Mouse (Mus musculus) neural tube, embryonic 10.5 days (tissue): ENCODE measurements at regions not wholly inside any gene's neighbourhood (a gene's known extent, or its start where the extent isn't known, plus 50 kb on each side); places are given as distances from the start of the nearest gene placed in this dataset.

Experiments used
- DNase-seq: peaks from one replicate; pipeline ENCODE4 v3.0.0-alpha.2; 2017; ENCODE audit warnings: low spot score; ENCODE audit errors: extremely low spot score

- DNase-seq: no peak
Measured at GRCm38 (mm10) chr4:89446765-89447487, 136.1 kb upstream of the Cdkn2b start.

DNA sequence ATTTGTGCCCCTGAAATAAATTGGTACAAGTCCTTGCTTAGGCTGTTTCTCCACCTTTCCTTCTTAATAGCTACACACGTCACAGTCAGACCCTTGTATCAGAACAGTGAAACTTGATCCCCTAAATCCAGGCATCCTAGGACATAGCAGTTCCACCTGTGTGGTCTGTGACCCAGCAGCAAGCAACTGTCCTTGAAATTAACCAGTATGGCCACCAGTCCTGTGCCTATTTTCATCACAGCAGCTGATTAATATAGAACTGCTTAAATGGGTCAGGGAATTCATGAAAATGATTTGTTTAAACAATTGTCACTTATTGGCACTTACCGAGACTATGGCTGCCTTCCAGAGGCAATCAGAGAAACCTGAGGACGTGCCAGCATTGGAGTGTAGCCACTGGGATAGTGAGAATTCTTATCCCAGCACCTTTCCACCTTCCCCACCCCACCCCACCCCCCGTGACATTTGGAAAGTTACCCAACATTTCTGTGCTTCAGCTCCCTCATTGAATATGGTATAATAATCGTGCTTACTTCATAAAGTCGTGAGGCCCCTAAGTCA is 135.4 kb upstream of the Cdkn2b start:
- no peak for DNase-seq

GRCm38 (mm10) chr4:89445214-89446155 is 134.6 kb upstream of the Cdkn2b start:
- DNase-seq: no peak

- DNase-seq: no peak
Measured at GRCm38 (mm10) chr4:89442526-89442925, 131.7 kb upstream of the Cdkn2b start.

GRCm38 (mm10) chr4:89440821-89441220 is 130.0 kb upstream of the Cdkn2b start:
- no peak for DNase-seq

GRCm38 (mm10) chr4:89440326-89440725 is 129.5 kb upstream of the Cdkn2b start:
- DNase-seq: no peak

DNA sequence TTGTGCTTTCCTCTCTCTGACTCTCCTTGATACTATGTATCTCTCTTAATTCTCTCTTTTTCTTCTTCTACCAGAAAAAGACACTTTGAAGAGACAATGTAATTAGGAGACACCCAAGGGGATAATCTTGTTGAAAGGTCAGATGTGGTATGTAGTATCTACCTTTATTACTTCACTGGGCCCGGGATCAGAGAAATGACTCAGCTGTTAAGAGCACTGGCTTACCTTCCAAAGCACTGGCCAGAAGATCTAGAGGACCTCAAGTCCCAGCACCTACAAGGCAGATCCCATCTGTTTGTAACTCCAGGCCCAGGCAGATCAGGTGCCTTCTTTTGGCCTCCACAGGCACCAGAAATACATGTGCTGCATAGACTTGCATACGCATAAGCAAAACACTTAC is 127.8 kb upstream of the Cdkn2b start:
- DNase-seq: no peak

GRCm38 (mm10) chr4:89436764-89437163 is 125.9 kb upstream of the Cdkn2b start:
- no peak for DNase-seq

DNA sequence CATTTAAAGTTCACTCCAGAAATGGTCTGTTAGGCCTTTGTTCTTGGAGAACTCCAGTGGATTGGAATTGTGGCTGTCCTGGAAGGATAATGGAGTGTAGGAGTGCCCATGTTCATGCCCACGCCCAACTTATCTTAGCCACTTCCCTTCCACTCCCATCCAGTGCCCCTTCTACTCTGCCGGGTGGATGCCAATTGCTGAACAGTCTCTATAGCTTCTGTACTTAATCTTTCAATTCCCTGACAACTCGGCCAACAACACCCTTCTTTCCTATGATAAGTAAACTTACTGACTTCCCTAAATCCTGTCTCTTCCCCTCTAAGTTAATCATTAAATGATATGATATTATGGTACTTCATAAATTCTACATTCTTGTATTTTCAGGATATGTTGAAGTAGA is 123.3 kb upstream of the Cdkn2b start:
- DNase-seq: no peak

GRCm38 (mm10) chr4:89433528-89433927 is 122.7 kb upstream of the Cdkn2b start:
- no peak for DNase-seq

GRCm38 (mm10) chr4:89431520-89431919 is 120.7 kb upstream of the Cdkn2b start:
- no peak for DNase-seq

DNA sequence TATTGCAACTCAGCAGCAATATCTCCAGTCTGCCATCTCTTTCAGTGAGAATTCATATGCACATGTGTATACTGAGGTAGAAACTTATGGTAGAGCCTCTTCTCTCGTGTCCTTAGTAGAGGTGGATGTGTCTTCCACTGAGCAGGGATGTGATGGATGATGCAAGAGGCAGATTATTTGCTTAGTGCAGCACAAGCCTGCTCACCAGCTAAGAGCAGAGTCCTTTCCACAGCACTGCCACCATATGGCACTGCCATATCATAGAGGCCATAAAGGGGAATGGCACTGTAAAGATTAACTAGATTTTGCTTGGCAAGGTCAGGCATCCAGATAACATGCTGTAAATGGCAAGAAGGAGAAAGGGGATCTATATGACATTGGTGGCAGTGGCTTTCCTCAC is 117.6 kb upstream of the Cdkn2b start:
- no peak for DNase-seq

GRCm38 (mm10) chr4:89427345-89428293 is 116.8 kb upstream of the Cdkn2b start:
- peak; percentile 22 for DNase-seq

GRCm38 (mm10) chr4:89425916-89426315 is 115.1 kb upstream of the Cdkn2b start:
- DNase-seq: no peak

GRCm38 (mm10) chr4:89421694-89422354 is 111.0 kb upstream of the Cdkn2b start:
- DNase-seq: no peak

DNA sequence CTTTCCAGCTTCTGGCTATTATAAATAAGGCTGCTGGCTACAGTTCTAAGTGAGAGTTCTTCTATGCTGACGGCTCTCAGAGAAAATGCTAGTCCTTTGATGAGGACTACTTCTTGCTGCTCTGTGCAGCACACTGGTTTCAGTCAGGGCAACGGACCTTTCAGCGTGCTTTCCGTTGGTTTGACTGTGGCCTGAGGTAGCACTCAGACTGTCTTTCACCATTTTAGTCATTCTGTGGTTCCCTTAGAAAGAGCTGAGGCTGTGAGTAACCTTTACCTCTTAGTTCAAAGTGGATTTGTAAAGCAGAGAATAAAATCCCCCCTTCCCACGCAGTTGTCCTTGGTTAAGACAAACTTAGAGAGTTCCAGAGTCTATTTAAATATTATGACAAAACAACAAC is 110.0 kb upstream of the Cdkn2b start:
- DNase-seq: no peak

- no peak for DNase-seq
Measured at GRCm38 (mm10) chr4:89419507-89419906, 108.7 kb upstream of the Cdkn2b start.

GRCm38 (mm10) chr4:89405624-89406167 is 94.9 kb upstream of the Cdkn2b start:
- DNase-seq: no peak

DNA sequence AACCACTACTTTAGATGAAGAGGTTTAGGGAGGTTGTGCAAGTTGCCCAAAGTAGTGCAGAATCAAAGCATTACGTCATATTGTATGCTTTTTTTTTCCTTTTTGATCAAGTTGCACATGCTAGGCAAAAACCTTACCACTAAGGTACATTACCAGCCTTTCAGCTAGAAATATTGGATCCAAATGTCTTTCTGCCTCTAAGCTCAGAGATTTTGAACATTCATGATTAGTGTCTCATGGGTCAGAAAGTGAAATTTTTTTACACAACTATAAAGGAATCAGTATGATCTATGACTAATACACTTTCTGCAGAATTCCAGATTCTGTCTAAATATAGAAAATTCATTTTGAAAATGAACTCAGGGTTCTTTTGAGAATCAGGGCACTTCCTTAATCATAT is 92.3 kb upstream of the Cdkn2b start:
- DNase-seq: no peak

DNA sequence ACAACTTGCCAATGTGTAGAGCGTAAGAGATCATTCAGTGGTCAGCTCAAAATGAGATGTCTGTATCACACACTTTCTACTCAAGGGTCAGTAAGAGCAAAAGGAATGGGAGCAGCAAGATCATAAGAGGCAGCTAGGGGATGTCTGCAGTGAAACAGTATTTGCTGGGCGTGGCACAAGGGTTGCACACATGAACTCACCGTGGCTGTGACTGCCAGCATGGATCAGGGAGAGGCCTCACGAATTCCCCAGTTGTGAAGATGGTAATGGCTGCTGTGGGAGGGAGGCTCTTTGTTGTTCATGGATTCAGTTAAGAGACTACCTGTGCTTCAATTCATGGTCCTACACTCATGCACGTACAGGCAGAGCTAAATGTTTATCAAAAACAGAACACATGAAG is 91.5 kb upstream of the Cdkn2b start:
- no peak for DNase-seq
